Mouse (Mus musculus) bone marrow, adult 2 months (tissue): Measurements from ENCODE around the gene Ptprn2.

Experiments used
- CTCF ChIP-seq: fragments of 200-500 bp; IDR thresholded peaks from 2 replicates; pipeline ENCODE4 v1.5.1; 2011; ENCODE audit warnings: low read length, control low read depth; ENCODE audit not compliant: control insufficient read depth, insufficient read depth
- POLR2A ChIP-seq: fragments of 200-500 bp; IDR thresholded peaks from 2 replicates; pipeline ENCODE4 v1.6.1; 2011; ENCODE audit warnings: low read depth, mild to moderate bottlenecking, control low read depth, low read length, borderline replicate concordance; ENCODE audit not compliant: control insufficient read depth

DNA sequence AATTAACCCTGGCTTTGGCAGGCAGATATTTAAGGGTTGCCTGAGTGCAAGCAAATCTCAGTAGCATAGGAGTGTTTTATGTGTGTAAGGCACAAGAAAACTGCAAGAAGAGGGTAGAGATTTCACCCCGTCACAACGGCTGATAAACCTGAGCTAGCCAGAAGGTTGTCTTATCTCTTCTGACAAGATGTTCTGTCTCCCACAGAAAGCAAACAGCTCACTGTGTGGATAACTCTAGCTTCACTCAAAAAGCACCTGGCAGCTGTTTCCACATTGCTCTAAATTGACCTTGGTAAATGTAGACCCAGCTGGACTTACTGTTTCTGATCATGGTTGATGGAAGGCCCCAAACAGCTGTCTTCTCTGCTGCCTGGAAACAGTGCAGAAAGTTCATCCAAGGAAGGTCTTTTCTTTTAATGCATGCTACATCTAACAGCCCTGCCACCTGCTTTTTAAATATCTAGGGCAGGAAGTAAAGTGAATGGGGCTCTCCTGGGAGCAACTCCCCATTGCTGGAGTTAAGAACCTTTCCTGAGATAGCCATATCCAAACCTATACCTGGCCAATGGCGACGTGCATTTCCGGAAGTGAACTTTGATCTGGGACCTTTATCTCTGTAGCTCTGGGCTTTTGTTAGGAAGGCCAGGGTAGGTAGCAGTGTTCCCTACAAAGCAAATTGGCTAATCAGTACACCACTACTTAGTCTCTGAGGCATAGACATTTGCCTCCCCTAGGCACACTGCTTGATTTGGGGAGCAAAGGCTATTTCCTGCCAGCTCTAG is 5.2 kb downstream of the Ptprn2 start:
- TF ChIP-seq CTCF (no peak), POLR2A (no peak)
